Mouse (Mus musculus) midbrain, embryonic 14.5 days (tissue): Measurements from ENCODE around the gene Skap1. TPM values are rescaled to one million over a fixed set of nuclear protein-coding genes. Genes with fewer than 3 reads are reported as not detected.

ENCODE experiments used
- ATAC-seq: fragments of 200-750 bp; cut with Nextera tagmentation; 2 replicates; pipeline ENCODE4 v1.8.0; 2017; ENCODE audit warnings: moderate number of reproducible peaks, moderate library complexity; ENCODE audit not compliant: low FRiP score, low TSS enrichment
- DNase-seq: peaks from one replicate; pipeline ENCODE4 v3.0.0-alpha.2; 2015
- H3K27ac ChIP-seq: fragments of 300-500 bp; sonication (generic); replicated peaks from 2 replicates; pipeline ENCODE4 v1.5.1; 2014; ENCODE audit warnings: mild to moderate bottlenecking, low read depth, low read length, moderate library complexity
- H3K27me3 ChIP-seq: fragments of 300-500 bp; sonication (generic); 2 replicates; pipeline ENCODE4 v1.6.1; 2014; ENCODE audit warnings: low read length, control low read depth, mixed read lengths; ENCODE audit not compliant: control insufficient read depth, insufficient read depth
- H3K36me3 ChIP-seq: fragments of 300-500 bp; sonication (generic); 2 replicates; pipeline ENCODE4 v1.6.1; 2014; ENCODE audit warnings: low read length, control low read depth; ENCODE audit not compliant: control insufficient read depth, insufficient read depth
- H3K4me1 ChIP-seq: fragments of 300-500 bp; sonication (generic); 2 replicates; pipeline ENCODE4 v1.6.1; 2014; ENCODE audit warnings: mild to moderate bottlenecking, antibody characterized with exemption, low read length, control low read depth; ENCODE audit not compliant: control insufficient read depth, insufficient read depth
- H3K4me2 ChIP-seq: fragments of 300-500 bp; sonication (generic); 2 replicates; pipeline ENCODE4 v1.6.1; 2014; ENCODE audit warnings: mild to moderate bottlenecking, low read length, moderate library complexity
- H3K4me3 ChIP-seq: fragments of 300-500 bp; sonication (generic); replicated peaks from 2 replicates; pipeline ENCODE4 v1.5.1; 2014; ENCODE audit warnings: low read depth, low read length
- H3K9ac ChIP-seq: fragments of 300-500 bp; sonication (generic); replicated peaks from 2 replicates; pipeline ENCODE4 v1.6.1; 2014; ENCODE audit warnings: mild to moderate bottlenecking, low read length, moderate library complexity
- H3K9me3 ChIP-seq: fragments of 300-500 bp; sonication (generic); 2 replicates; pipeline ENCODE4 v1.6.1; 2016; ENCODE audit warnings: low read length, control low read depth, mixed read lengths; ENCODE audit not compliant: control insufficient read depth
- WGBS: fragments of 180-500 bp; shearing (Covaris S2); extraction: QIAGEN DNeasy Blood & Tissue Kit; methylation state at CpG from one replicate; pipeline ENCODE4 v1.1.7; 2014; 5-methylcytosine and 5-hydroxymethylcytosine counted together
- polyA plus RNA-seq: library from polyadenylated mRNA; unstranded; fragments of >200 nt; fragmentation: Nextera tagmentation; extraction: Ambion mirVana; gene quantifications from 2 replicates; pipeline ENCODE4 v1.2.1, GENCODE M21; 2014

Gene Skap1
- polyA plus RNA-seq, 1 experiment from 2014 or later = 2.9 TPM

GRCm38 (mm10) chr11:96668367-96668766 lies 204.0 kb downstream of the Skap1 start:
- Histone ChIP-seq H3K4me3 (no peak overlapping the region), H3K27me3 (no peaks in the 10 kb centered on the region), H3K9ac (no peak overlapping the region), H3K4me2 (no peak overlapping the region), H3K27ac (no peak overlapping the region), H3K9me3 (no peaks in the 10 kb centered on the region), H3K4me1 (no peaks in the 10 kb centered on the region), H3K36me3 (no peaks in the 10 kb centered on the region)
- ATAC-seq (no peak), DNase-seq (no peak)
- WGBS = 78% methylated on average over 7 of the region's 7 CpGs

- Histone ChIP-seq H3K4me3 (no peak overlapping the region), H3K36me3 (no peaks in the 10 kb centered on the region), H3K27ac (no peak overlapping the region), H3K9ac (peak overlapping the region; percentile 13; the same call in 1 of the 2 replicates), H3K27me3 (no peaks in the 10 kb centered on the region), H3K9me3 (no peaks in the 10 kb centered on the region), H3K4me2 (peak overlapping the region; percentile 36), H3K4me1 (no peaks in the 10 kb centered on the region)
- ATAC-seq = no peak
- 6% methylated on average over 6 of the region's 6 CpGs for WGBS
- DNase-seq = peak; percentile 76
These were observed 209.4 kb downstream of the Skap1 start for GRCm38 (mm10) chr11:96673792-96674191.

GRCm38 (mm10) chr11:96674786-96675365 lies 210.5 kb downstream of the Skap1 start:
- ATAC-seq = no peak
- Histone ChIP-seq H3K4me3 (no peak overlapping the region), H3K27ac (no peak overlapping the region), H3K9me3 (no peaks in the 10 kb centered on the region), H3K9ac (no peak overlapping the region), H3K36me3 (no peaks in the 10 kb centered on the region), H3K27me3 (no peaks in the 10 kb centered on the region), H3K4me2 (no peak overlapping the region), H3K4me1 (no peaks in the 10 kb centered on the region)
- DNase-seq = peak; percentile 26
- WGBS = 54% methylated on average over 8 of the region's 8 CpGs

- ATAC-seq = no peak
- H3K9ac ChIP-seq = no peak overlapping the region
- H3K27ac ChIP-seq = no peak overlapping the region
- H3K27me3 ChIP-seq = no peaks in the 10 kb centered on the region
- H3K9me3 ChIP-seq = no peaks in the 10 kb centered on the region
- whole genome bisulfite sequencing = 93% methylated on average over 13 of the region's 13 CpGs
- no peak for DNase-seq
- no peaks in the 10 kb centered on the region for H3K36me3 ChIP-seq
- no peaks in the 10 kb centered on the region for H3K4me1 ChIP-seq
- H3K4me3 ChIP-seq = no peak overlapping the region
- H3K4me2 ChIP-seq = no peak overlapping the region
These were observed 213.6 kb downstream of the Skap1 start for GRCm38 (mm10) chr11:96678026-96678425.

- Histone ChIP-seq H3K9ac (no peak overlapping the region), H3K4me2 (no peak overlapping the region), H3K9me3 (no peaks in the 10 kb centered on the region), H3K4me1 (no peaks in the 10 kb centered on the region), H3K4me3 (no peak overlapping the region), H3K36me3 (no peaks in the 10 kb centered on the region), H3K27me3 (no peaks in the 10 kb centered on the region), H3K27ac (no peak overlapping the region)
- WGBS = 88% methylated on average over 4 of the region's 4 CpGs
- DNase-seq (no peak), ATAC-seq (no peak)
These were observed 214.6 kb downstream of the Skap1 start for GRCm38 (mm10) chr11:96679026-96679425.

- whole genome bisulfite sequencing = 86% methylated on average over 2 of the region's 2 CpGs
These were observed 221.0 kb downstream of the Skap1 start for GRCm38 (mm10) chr11:96685381-96685780.

GRCm38 (mm10) chr11:96686713-96687280 lies 222.4 kb downstream of the Skap1 start:
- WGBS = 81% methylated on average over 16 of the region's 16 CpGs
- Histone ChIP-seq H3K4me3 (no peak overlapping the region), H3K4me1 (no peaks in the 10 kb centered on the region), H3K27ac (no peak overlapping the region), H3K4me2 (no peak overlapping the region), H3K36me3 (no peaks in the 10 kb centered on the region), H3K9ac (no peak overlapping the region), H3K9me3 (no peaks in the 10 kb centered on the region), H3K27me3 (no peaks in the 10 kb centered on the region)
- no peak for DNase-seq
- ATAC-seq = no peak

More at GRCm38 (mm10) chr11:96685381-96685780, 221.0 kb downstream of the Skap1 start:
- DNase-seq = no peak
- no peak for ATAC-seq
- Histone ChIP-seq H3K27me3 (no peaks in the 10 kb centered on the region), H3K36me3 (no peaks in the 10 kb centered on the region), H3K4me3 (no peak overlapping the region), H3K4me2 (no peak overlapping the region), H3K27ac (no peak overlapping the region), H3K9ac (no peak overlapping the region), H3K9me3 (no peaks in the 10 kb centered on the region), H3K4me1 (no peaks in the 10 kb centered on the region)

GRCm38 (mm10) chr11:96692250-96692649 lies 227.9 kb downstream of the Skap1 start:
- H3K27me3 ChIP-seq = no peaks in the 10 kb centered on the region
- H3K4me1 ChIP-seq = peaks cover 17% of the 10 kb centered on the region
- H3K36me3 ChIP-seq = no peaks in the 10 kb centered on the region
- H3K4me3 ChIP-seq = no peak overlapping the region
- no peak for ATAC-seq
- no peak overlapping the region for H3K4me2 ChIP-seq
- no peak overlapping the region for H3K27ac ChIP-seq
- no peaks in the 10 kb centered on the region for H3K9me3 ChIP-seq
- 83% methylated on average over 5 of the region's 5 CpGs for WGBS
- H3K9ac ChIP-seq = no peak overlapping the region
- no peak for DNase-seq

- H3K27ac ChIP-seq = no peak overlapping the region
- peaks cover 17% of the 10 kb centered on the region for H3K4me1 ChIP-seq
- H3K9me3 ChIP-seq = no peaks in the 10 kb centered on the region
- no peak overlapping the region for H3K4me3 ChIP-seq
- ATAC-seq (no peak), DNase-seq (no peak)
- H3K36me3 ChIP-seq = no peaks in the 10 kb centered on the region
- H3K9ac ChIP-seq = no peak overlapping the region
- 94% methylated on average over 11 of the region's 11 CpGs for WGBS
- H3K27me3 ChIP-seq = no peaks in the 10 kb centered on the region
- H3K4me2 ChIP-seq = no peak overlapping the region
These were observed 229.0 kb downstream of the Skap1 start for GRCm38 (mm10) chr11:96693360-96693759.
